Mouse (Mus musculus) stomach, postnatal 0 days (tissue): ENCODE results near the gene Gps2. TPM values are rescaled to one million over a fixed set of nuclear protein-coding genes. Genes with fewer than 3 reads are reported as not detected.

ENCODE experiments used
- ATAC-seq: fragments of 200-750 bp; cut with Nextera tagmentation; 2 replicates; pipeline ENCODE4 v1.8.0; 2017; ENCODE audit not compliant: low FRiP score, low TSS enrichment
- DNase-seq: peaks from one replicate; pipeline ENCODE4 v3.0.0-alpha.2; 2016; ENCODE audit warnings: low spot score
- H3K27ac ChIP-seq: fragments of 300-500 bp; sonication (generic); replicated peaks from 2 replicates; pipeline ENCODE4 v1.5.1; 2014; ENCODE audit warnings: mild to moderate bottlenecking, control low read depth
- H3K27me3 ChIP-seq: fragments of 300-500 bp; sonication (generic); 2 replicates; pipeline ENCODE4 v1.6.1; 2014; ENCODE audit warnings: low read length; ENCODE audit not compliant: control insufficient read depth, insufficient read depth
- H3K36me3 ChIP-seq: fragments of 300-500 bp; sonication (generic); 2 replicates; pipeline ENCODE4 v1.6.1; 2014; ENCODE audit warnings: low read length, mixed read lengths; ENCODE audit not compliant: control insufficient read depth, insufficient read depth
- H3K4me1 ChIP-seq: fragments of 300-500 bp; sonication (generic); replicated peaks from 2 replicates; pipeline ENCODE4 v1.6.1; 2014; ENCODE audit warnings: antibody characterized with exemption; ENCODE audit not compliant: control insufficient read depth, insufficient read depth
- H3K4me2 ChIP-seq: fragments of 300-500 bp; sonication (generic); replicated peaks from 2 replicates; pipeline ENCODE4 v1.6.1; 2014; ENCODE audit warnings: low read depth, mild to moderate bottlenecking, control low read depth, moderate library complexity
- H3K4me3 ChIP-seq: fragments of 300-500 bp; sonication (generic); 2 replicates; pipeline ENCODE4 v1.5.1; 2014; ENCODE audit warnings: low read depth, low read length, control low read depth
- H3K9ac ChIP-seq: fragments of 300-500 bp; sonication (generic); 2 replicates; pipeline ENCODE4 v1.6.1; 2014; ENCODE audit warnings: mild to moderate bottlenecking, low read length, control low read depth, mixed read lengths
- H3K9me3 ChIP-seq: fragments of 300-500 bp; sonication (generic); 2 replicates; pipeline ENCODE4 v1.6.1; 2016; ENCODE audit warnings: low read length; ENCODE audit not compliant: control insufficient read depth
- CTCF ChIP-seq: IDR thresholded peaks from 2 replicates; pipeline ENCODE4 v1.5.1; 2016; ENCODE audit warnings: antibody characterized with exemption, low read depth, mild to moderate bottlenecking, moderate library complexity
- EP300 ChIP-seq: optimal IDR thresholded peaks from 2 replicates; pipeline ENCODE3; 2016; ENCODE audit warnings: antibody characterized with exemption
- WGBS: fragments of 180-500 bp; shearing (Covaris S2); extraction: QIAGEN DNeasy Blood & Tissue Kit; methylation state at CpG from one replicate; pipeline ENCODE4 v1.1.7; 2014; 5-methylcytosine and 5-hydroxymethylcytosine counted together
- polyA plus RNA-seq: library from polyadenylated mRNA; unstranded; fragments of >200 nt; fragmentation: Nextera tagmentation; extraction: Ambion mirVana; gene quantifications from 2 replicates; pipeline ENCODE4 v1.2.1, GENCODE M21; 2015

Gene Gps2
- polyA plus RNA-seq, 1 experiment from 2014 or later: 40.6 TPM

GRCm38 (mm10) chr11:69901993-69902392 lies 11.7 kb upstream of the Gps2 start:
- peak overlapping the region; percentile 79 for H3K4me3 ChIP-seq
- ATAC-seq: 0 out of 2 replicates have a peak, but pooled peaks have one; percentile 3
- peak overlapping the region; percentile 95 for H3K4me2 ChIP-seq
- H3K36me3 ChIP-seq: peaks cover 20% of the 10 kb centered on the region
- peak overlapping the region; percentile 84 for H3K9ac ChIP-seq
- no peaks in the 10 kb centered on the region for H3K27me3 ChIP-seq
- no peaks in the 10 kb centered on the region for H3K9me3 ChIP-seq
- H3K4me1 ChIP-seq: peaks cover 4% of the 10 kb centered on the region; the same call in 1 of the 2 replicates
- H3K27ac ChIP-seq: peak overlapping the region; percentile 98
- under 1% methylated on average over 33 of the region's 39 CpGs for WGBS
- TF ChIP-seq CTCF (no peak), EP300 (no peak)
- no peak for DNase-seq

GRCm38 (mm10) chr11:69902972-69903371 lies 10.7 kb upstream of the Gps2 start:
- Histone ChIP-seq H3K9ac (no peak overlapping the region), H3K4me2 (peak overlapping the region; percentile 95; the same call in 1 of the 2 replicates), H3K27me3 (no peaks in the 10 kb centered on the region), H3K27ac (no peak overlapping the region), H3K4me1 (peaks cover 4% of the 10 kb centered on the region; the same call in 1 of the 2 replicates), H3K36me3 (peaks cover 25% of the 10 kb centered on the region), H3K9me3 (no peaks in the 10 kb centered on the region), H3K4me3 (0 out of 2 replicates have a peak overlapping the region, but pooled peaks have one; percentile 79)
- DNase-seq (no peak), ATAC-seq (no peak)
- 63% methylated on average over 13 of the region's 13 CpGs for WGBS
- TF ChIP-seq CTCF: no peak
- TF ChIP-seq EP300: no peak

GRCm38 (mm10) chr11:69904311-69904710 lies 9.4 kb upstream of the Gps2 start:
- Histone ChIP-seq H3K9me3 (no peaks in the 10 kb centered on the region), H3K4me2 (no peak overlapping the region), H3K36me3 (peaks cover 35% of the 10 kb centered on the region), H3K9ac (no peak overlapping the region), H3K27ac (no peak overlapping the region), H3K4me1 (peaks cover 4% of the 10 kb centered on the region; the same call in 1 of the 2 replicates), H3K27me3 (no peaks in the 10 kb centered on the region), H3K4me3 (no peak overlapping the region)
- DNase-seq (no peak), ATAC-seq (no peak)
- TF ChIP-seq CTCF: no peak
- TF ChIP-seq EP300: no peak
- 96% methylated on average over 9 of the region's 9 CpGs for WGBS

GRCm38 (mm10) chr11:69908645-69909044 lies 5.0 kb upstream of the Gps2 start:
- ATAC-seq: no peak

GRCm38 (mm10) chr11:69909174-69909573 lies 4.5 kb upstream of the Gps2 start:
- no peak for DNase-seq
- Histone ChIP-seq H3K27ac (no peak overlapping the region), H3K36me3 (peaks cover 47% of the 10 kb centered on the region), H3K9ac (no peak overlapping the region), H3K4me1 (no peaks in the 10 kb centered on the region; the same call in 1 of the 2 replicates), H3K4me2 (no peak overlapping the region), H3K4me3 (no peak overlapping the region), H3K9me3 (no peaks in the 10 kb centered on the region), H3K27me3 (no peaks in the 10 kb centered on the region)
- WGBS: 89% methylated on average over 5 of the region's 5 CpGs
- no peak for ATAC-seq
- TF ChIP-seq CTCF (no peak), EP300 (no peak)

More at GRCm38 (mm10) chr11:69908645-69909044, 5.0 kb upstream of the Gps2 start:
- WGBS: 93% methylated on average over 11 of the region's 11 CpGs
- Histone ChIP-seq H3K9ac (no peak overlapping the region), H3K4me2 (no peak overlapping the region), H3K27ac (no peak overlapping the region), H3K27me3 (no peaks in the 10 kb centered on the region), H3K4me1 (no peaks in the 10 kb centered on the region; the same call in 1 of the 2 replicates), H3K4me3 (no peak overlapping the region), H3K9me3 (no peaks in the 10 kb centered on the region), H3K36me3 (peaks cover 49% of the 10 kb centered on the region)
- TF ChIP-seq CTCF: no peak
- no peak for TF ChIP-seq EP300
- DNase-seq: no peak

GRCm38 (mm10) chr11:69910177-69910576 lies 3.5 kb upstream of the Gps2 start:
- no peak overlapping the region for H3K9ac ChIP-seq
- H3K4me3 ChIP-seq: no peak overlapping the region
- H3K9me3 ChIP-seq: no peaks in the 10 kb centered on the region
- 95% methylated on average over 8 of the region's 8 CpGs for WGBS
- ATAC-seq (no peak), DNase-seq (no peak)
- H3K4me2 ChIP-seq: no peak overlapping the region
- peaks cover 43% of the 10 kb centered on the region for H3K36me3 ChIP-seq
- TF ChIP-seq CTCF: no peak
- TF ChIP-seq EP300: no peak
- no peak overlapping the region for H3K27ac ChIP-seq
- H3K27me3 ChIP-seq: no peaks in the 10 kb centered on the region
- H3K4me1 ChIP-seq: peaks cover 2% of the 10 kb centered on the region; the same call in 1 of the 2 replicates
